Mouse (Mus musculus): ENCODE measurements around the gene Gm20888. TPM values are rescaled to one million over a fixed set of nuclear protein-coding genes. Genes with fewer than 3 reads are reported as not detected.
"Not testable (repeated sequence)": the region's sequence is repeated elsewhere in the genome, so short reads cannot be mapped to it uniquely, and the experiment has no call there.

The Gm20888 gene
- not detected in 2 replicates for polyA plus RNA-seq (2012; rRNA removed)

GRCm38 (mm10) chrY:70441582-70441981 is at the start of gene Gm20888:
Gm20888 (plus strand) TSS chrY:70441882.
- not testable (repeated sequence) for DNase-seq (ENCODE audit: low read depth)

Other genes starting within 250 kb of the Gm20888 start
- not detected in 2 replicates for gene Gm21118, start 168.2 kb upstream of the Gm20888 start, polyA plus RNA-seq (2012; rRNA removed)
- gene Gm29423, start 138.6 kb upstream of the Gm20888 start, polyA plus RNA-seq (2012; rRNA removed) = not detected in 2 replicates
- gene Gm29644, start 138.5 kb upstream of the Gm20888 start, polyA plus RNA-seq (2012; rRNA removed) = not detected in 2 replicates